Mouse (Mus musculus) thymus, adult 2 months (tissue): ENCODE data around the gene 2700097O09Rik. TPM values are rescaled to one million over a fixed set of nuclear protein-coding genes. Genes with fewer than 3 reads are reported as not detected.

Source experiments
- DNase-seq: peaks from one replicate; pipeline ENCODE4 v3.0.0; 2021
- H3K27ac ChIP-seq: fragments of 200-500 bp; 2 replicates; pipeline ENCODE4 v1.5.1; 2012; ENCODE audit warnings: low read length, control low read depth; ENCODE audit not compliant: control insufficient read depth, insufficient read depth
- H3K27me3 ChIP-seq: fragments of 200-500 bp; 2 replicates; pipeline ENCODE4 v1.6.1; 2012; ENCODE audit warnings: mild to moderate bottlenecking, low read length, moderate library complexity, mixed read lengths; ENCODE audit not compliant: control insufficient read depth, insufficient read depth
- H3K36me3 ChIP-seq: fragments of 200-500 bp; 2 replicates; pipeline ENCODE4 v1.6.1; 2012; ENCODE audit warnings: mild to moderate bottlenecking, low read length, moderate library complexity; ENCODE audit not compliant: control insufficient read depth, insufficient read depth
- H3K4me1 ChIP-seq: fragments of 200-500 bp; replicated peaks from 2 replicates; pipeline ENCODE4 v1.6.1; 2012; ENCODE audit warnings: low read length; ENCODE audit not compliant: control insufficient read depth, insufficient read depth
- H3K4me3 ChIP-seq: fragments of 200-500 bp; 2 replicates; pipeline ENCODE4 v1.5.1; 2012; ENCODE audit warnings: mild to moderate bottlenecking, low read length, control low read depth, moderate library complexity; ENCODE audit not compliant: control insufficient read depth, insufficient read depth
- CTCF ChIP-seq: fragments of 200-500 bp; IDR thresholded peaks from 2 replicates; pipeline ENCODE4 v1.5.1; 2012; ENCODE audit warnings: mild to moderate bottlenecking, control low read depth, low read length, moderate library complexity, borderline replicate concordance; ENCODE audit not compliant: control insufficient read depth, poor library complexity, insufficient read depth; ENCODE audit errors: extremely low read depth
- POLR2A ChIP-seq: fragments of 200-500 bp; IDR thresholded peaks from 2 replicates; pipeline ENCODE4 v1.6.1; 2012; ENCODE audit warnings: mild to moderate bottlenecking, low read length, control low read depth, moderate library complexity; ENCODE audit not compliant: control insufficient read depth, poor library complexity, insufficient read depth; ENCODE audit errors: extremely low read depth
- WGBS: fragments of 180-500 bp; shearing (Covaris S2); methylation state at CpG from one replicate; pipeline ENCODE4 v1.1.7; 2018; 5-methylcytosine and 5-hydroxymethylcytosine counted together
- polyA plus RNA-seq: library from polyadenylated mRNA; depleted of rRNA; stranded (reverse); fragments of >200 nt; gene quantifications from 2 replicates; pipeline ENCODE4 v1.2.3, GENCODE M21; 2012

2700097O09Rik gene
- polyA plus RNA-seq, 1 experiment: 6.5 TPM

- no peak for DNase-seq
- Histone ChIP-seq H3K27me3 (no peaks in the 10 kb centered on the region), H3K36me3 (no peaks in the 10 kb centered on the region), H3K27ac (no peak overlapping the region), H3K4me3 (no peak overlapping the region), H3K4me1 (peaks cover 10% of the 10 kb centered on the region)
- whole genome bisulfite sequencing: 31% methylated on average over 8 of the region's 8 CpGs
- TF ChIP-seq CTCF (no peak), POLR2A (no peak)
Measured at GRCm38 (mm10) chr12:55049731-55050353, 30.1 kb downstream of the 2700097O09Rik start.

- Histone ChIP-seq H3K27ac (no peak overlapping the region), H3K36me3 (no peaks in the 10 kb centered on the region), H3K27me3 (no peaks in the 10 kb centered on the region), H3K4me1 (no peaks in the 10 kb centered on the region), H3K4me3 (no peak overlapping the region)
- no peak for DNase-seq
- 77% methylated on average over 15 of the region's 15 CpGs for WGBS
- TF ChIP-seq POLR2A (no peak), CTCF (no peak)
Measured at GRCm38 (mm10) chr12:55041011-55041410, 38.9 kb downstream of the 2700097O09Rik start.

GRCm38 (mm10) chr12:55027088-55027487 is 52.8 kb downstream of the 2700097O09Rik start:
- H3K27ac ChIP-seq: no peak overlapping the region
- 20% methylated on average over 3 of the region's 3 CpGs for WGBS
- H3K27me3 ChIP-seq: no peaks in the 10 kb centered on the region
- no peak overlapping the region for H3K4me3 ChIP-seq
- H3K4me1 ChIP-seq: no peaks in the 10 kb centered on the region
- no peaks in the 10 kb centered on the region for H3K36me3 ChIP-seq
- TF ChIP-seq CTCF: no peak
- TF ChIP-seq POLR2A: no peak
- no peak for DNase-seq

GRCm38 (mm10) chr12:55023284-55023683 is 56.6 kb downstream of the 2700097O09Rik start:
- no peak for DNase-seq
- no peak overlapping the region for H3K27ac ChIP-seq
- TF ChIP-seq POLR2A: no peak
- TF ChIP-seq CTCF: no peak
- H3K4me1 ChIP-seq: peaks cover 4% of the 10 kb centered on the region
- no peaks in the 10 kb centered on the region for H3K36me3 ChIP-seq
- no peaks in the 10 kb centered on the region for H3K27me3 ChIP-seq
- no peak overlapping the region for H3K4me3 ChIP-seq
- WGBS: 92% methylated on average over 2 of the region's 2 CpGs

GRCm38 (mm10) chr12:55019421-55019877 is 60.5 kb downstream of the 2700097O09Rik start:
- no peaks in the 10 kb centered on the region for H3K27me3 ChIP-seq
- 0 out of 2 replicates have a peak overlapping the region, but pooled peaks have one; percentile 2 for H3K27ac ChIP-seq
- WGBS: 38% methylated on average over 7 of the region's 7 CpGs
- TF ChIP-seq POLR2A: no peak
- no peak for TF ChIP-seq CTCF
- peaks cover 13% of the 10 kb centered on the region for H3K4me1 ChIP-seq
- H3K4me3 ChIP-seq: no peak overlapping the region
- no peaks in the 10 kb centered on the region for H3K36me3 ChIP-seq
- DNase-seq: no peak

- Histone ChIP-seq H3K4me3 (no peak overlapping the region), H3K27me3 (no peaks in the 10 kb centered on the region), H3K36me3 (no peaks in the 10 kb centered on the region), H3K27ac (0 out of 2 replicates have a peak overlapping the region, but pooled peaks have one; percentile 8), H3K4me1 (peaks cover 13% of the 10 kb centered on the region)
- WGBS: 59% methylated on average over 9 of the region's 9 CpGs
- TF ChIP-seq POLR2A (no peak), CTCF (no peak)
- DNase-seq: no peak
Measured at GRCm38 (mm10) chr12:55017119-55017721, 62.7 kb downstream of the 2700097O09Rik start.
